Mouse (Mus musculus): ENCODE data around the gene Foxr2. TPM values are rescaled to one million over a fixed set of nuclear protein-coding genes. Genes with fewer than 3 reads are reported as not detected.

Gene Foxr2
- polyA plus RNA-seq (2015; fragmentation: Nextera tagmentation; extraction: Ambion mirVana) = not detected in 2 replicates

DNA sequence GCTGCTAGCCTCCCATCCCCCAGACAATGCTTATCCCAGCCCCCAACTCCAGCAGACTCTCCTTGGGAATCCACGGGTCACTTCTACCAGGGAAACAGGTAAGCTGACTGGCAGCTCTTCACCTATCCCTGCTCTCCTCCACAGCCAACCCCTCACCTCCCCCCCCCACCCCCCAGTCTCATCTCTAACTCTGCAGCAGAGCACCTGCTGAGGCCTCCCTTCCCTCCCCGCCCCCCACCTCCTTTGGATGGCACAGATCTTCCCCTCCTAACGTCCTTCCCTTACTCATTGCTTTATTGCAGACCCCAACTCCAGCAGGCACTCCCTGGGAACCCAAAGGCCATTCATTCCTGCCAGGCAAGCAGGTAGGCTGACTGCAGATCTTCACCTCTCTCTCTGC is at the start of gene Foxr2:
Gene Foxr2 (plus strand): TSS at position 301 of the 400 bp plus-strand sequence.
- H3K9ac ChIP-seq (ENCODE audit: low read length) = no peak within 1 kb of the TSS

DNA sequence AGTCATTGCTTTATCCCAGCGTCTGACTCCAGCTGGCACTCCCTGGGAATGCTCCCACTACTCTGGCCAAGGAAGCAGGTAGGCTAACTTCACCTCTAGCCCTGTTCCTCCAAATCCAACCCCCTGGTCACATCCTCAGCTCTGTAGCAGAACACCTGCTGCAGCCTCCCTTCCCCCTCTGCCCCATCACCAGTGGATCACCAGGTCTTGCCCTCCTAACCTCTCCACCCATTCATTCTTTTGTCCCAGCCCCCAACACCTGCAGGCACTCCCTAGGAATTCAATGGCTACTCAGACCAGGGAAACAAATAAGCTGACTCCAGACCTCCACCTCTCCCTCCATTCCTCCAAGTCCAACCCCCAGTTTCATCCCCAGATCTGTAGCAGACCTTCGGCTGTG is 427 bp downstream of the Foxr2 start:
- H3K27me3 ChIP-seq (ENCODE audit: control insufficient read depth, insufficient read depth, low read length) = no peaks in the 10 kb centered on the region
- H3K36me3 ChIP-seq (ENCODE audit: control insufficient read depth, insufficient read depth) = no peaks in the 10 kb centered on the region
- WGBS = 33% methylated on average over 2 of the region's 2 CpGs
- no peak overlapping the region for H3K27ac ChIP-seq (ENCODE audit: low read length)
- H3K9ac ChIP-seq (ENCODE audit: low read length) = no peak overlapping the region
- H3K4me1 ChIP-seq (ENCODE audit: control insufficient read depth, insufficient read depth, low read length) = no peaks in the 10 kb centered on the region
- no peak overlapping the region for H3K4me2 ChIP-seq (ENCODE audit: low read depth, low read length)
- H3K9me3 ChIP-seq (replicated peaks; ENCODE audit: control insufficient read depth, low read length) = no peaks in the 10 kb centered on the region
- H3K4me3 ChIP-seq (ENCODE audit: low read length) = no peak overlapping the region
- no peak for ATAC-seq (replicated peaks; ENCODE audit: extremely low read depth, insufficient read depth, low FRiP score)

More for the DNA sequence above, at the start of gene Foxr2:
- no peak within 1 kb of the TSS for H3K4me3 ChIP-seq (ENCODE audit: low read length)
- H3K9me3 ChIP-seq (replicated peaks; ENCODE audit: control insufficient read depth, low read length) = no peaks in the 10 kb centered on the region
- no peaks in the 10 kb centered on the region for H3K4me1 ChIP-seq (ENCODE audit: control insufficient read depth, insufficient read depth, low read length)
- no peak for ATAC-seq (replicated peaks; ENCODE audit: extremely low read depth, insufficient read depth, low FRiP score)
- no peaks in the 10 kb centered on the region for H3K36me3 ChIP-seq (ENCODE audit: control insufficient read depth, insufficient read depth)
- H3K27me3 ChIP-seq (ENCODE audit: control insufficient read depth, insufficient read depth, low read length) = no peaks in the 10 kb centered on the region
- no peak within 1 kb of the TSS for H3K4me2 ChIP-seq (ENCODE audit: low read depth, low read length)
- 16% methylated on average over 3 of the region's 3 CpGs for WGBS
- H3K27ac ChIP-seq (ENCODE audit: low read length) = no peak within 1 kb of the TSS

DNA sequence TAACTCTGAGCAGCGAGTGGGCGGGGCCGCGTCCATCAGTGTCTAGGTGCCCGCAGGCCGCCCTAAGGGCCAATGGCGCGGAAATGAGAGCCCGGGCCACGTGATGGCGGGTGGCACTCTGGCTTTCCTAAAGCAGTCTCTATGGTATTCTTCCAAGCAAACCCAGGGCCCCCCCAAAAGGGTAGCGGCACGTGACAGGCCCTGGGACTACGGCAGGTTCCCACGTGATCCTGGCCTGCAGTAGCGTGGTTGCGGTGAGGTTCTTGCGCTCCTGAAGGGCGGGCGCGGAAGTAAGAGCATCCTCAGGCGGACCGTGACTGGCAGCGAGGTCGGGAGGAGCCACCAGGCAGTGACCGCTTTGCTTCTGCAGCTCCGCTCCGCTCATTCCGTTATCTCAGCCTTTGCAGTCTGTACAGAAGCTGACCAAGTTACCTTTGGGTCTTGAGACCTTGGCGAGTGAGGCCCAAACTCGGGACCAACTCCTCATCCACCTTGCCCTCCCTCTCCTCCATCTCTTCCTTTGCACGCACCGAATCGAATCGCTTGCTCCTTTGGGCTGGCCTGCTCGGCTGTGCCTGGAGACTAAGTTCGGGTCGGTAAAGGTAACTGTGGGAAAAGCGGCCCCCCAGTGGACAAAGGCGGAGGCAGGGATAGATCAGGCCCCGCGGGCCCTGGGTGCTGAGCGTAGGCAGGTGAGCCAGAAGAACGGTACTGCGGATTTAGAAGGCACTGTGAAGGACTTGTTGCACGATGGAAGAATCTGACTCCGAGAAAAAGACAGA is 21.3 kb downstream of the Foxr2 start, which contains the start of gene Rragb:
Gene Rragb (plus strand): TSS at position 248 of the 782 bp plus-strand sequence.
- peak within 1 kb of the TSS; percentile 59 for H3K4me3 ChIP-seq (ENCODE audit: low read length)
- peak within 1 kb of the TSS; percentile 72 for H3K4me2 ChIP-seq (ENCODE audit: low read depth, low read length)
- no peaks in the 10 kb centered on the region for H3K27me3 ChIP-seq (ENCODE audit: control insufficient read depth, insufficient read depth, low read length)
- H3K4me1 ChIP-seq (ENCODE audit: control insufficient read depth, insufficient read depth, low read length) = no peaks in the 10 kb centered on the region
- ATAC-seq (replicated peaks; ENCODE audit: extremely low read depth, insufficient read depth, low FRiP score) = peak; percentile 92
- no peaks in the 10 kb centered on the region for H3K36me3 ChIP-seq (ENCODE audit: control insufficient read depth, insufficient read depth)
- H3K9me3 ChIP-seq (replicated peaks; ENCODE audit: control insufficient read depth, low read length) = no peaks in the 10 kb centered on the region
- WGBS = 9% methylated on average over 47 of the region's 47 CpGs
- H3K27ac ChIP-seq (ENCODE audit: low read length) = no peak within 1 kb of the TSS; the same call in 1 of the 2 replicates
- H3K9ac ChIP-seq (ENCODE audit: low read length) = peak within 1 kb of the TSS; percentile 55

DNA sequence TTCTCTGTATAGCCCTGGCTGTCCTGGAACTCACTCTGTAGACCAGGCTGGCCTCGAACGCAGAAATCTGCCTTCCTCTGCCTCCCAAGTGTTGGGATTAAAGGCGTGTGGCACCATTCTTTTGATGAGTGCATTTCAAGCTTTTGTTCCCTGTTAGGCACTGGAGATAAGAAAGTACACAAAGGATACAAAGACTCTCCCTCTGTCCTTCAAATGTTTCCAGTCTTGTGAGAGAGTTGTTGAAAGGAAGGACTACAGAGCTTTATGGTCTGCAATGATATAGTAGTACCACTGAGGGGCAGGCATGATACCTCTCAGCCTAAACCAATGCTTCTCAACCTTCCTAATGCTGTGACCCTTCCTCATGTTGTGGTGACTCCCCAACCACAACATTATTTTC is 24.1 kb downstream of the Foxr2 start:
- 61% methylated on average over 3 of the region's 3 CpGs for WGBS
- Histone ChIP-seq H3K9me3 (replicated peaks; ENCODE audit: control insufficient read depth, low read length) (no peaks in the 10 kb centered on the region), H3K4me2 (ENCODE audit: low read depth, low read length) (no peak overlapping the region), H3K9ac (ENCODE audit: low read length) (no peak overlapping the region), H3K4me3 (ENCODE audit: low read length) (no peak overlapping the region), H3K27ac (ENCODE audit: low read length) (no peak overlapping the region), H3K27me3 (ENCODE audit: control insufficient read depth, insufficient read depth, low read length) (no peaks in the 10 kb centered on the region), H3K36me3 (ENCODE audit: control insufficient read depth, insufficient read depth) (no peaks in the 10 kb centered on the region), H3K4me1 (ENCODE audit: control insufficient read depth, insufficient read depth, low read length) (no peaks in the 10 kb centered on the region)
- ATAC-seq (replicated peaks; ENCODE audit: extremely low read depth, insufficient read depth, low FRiP score) = no peak

DNA sequence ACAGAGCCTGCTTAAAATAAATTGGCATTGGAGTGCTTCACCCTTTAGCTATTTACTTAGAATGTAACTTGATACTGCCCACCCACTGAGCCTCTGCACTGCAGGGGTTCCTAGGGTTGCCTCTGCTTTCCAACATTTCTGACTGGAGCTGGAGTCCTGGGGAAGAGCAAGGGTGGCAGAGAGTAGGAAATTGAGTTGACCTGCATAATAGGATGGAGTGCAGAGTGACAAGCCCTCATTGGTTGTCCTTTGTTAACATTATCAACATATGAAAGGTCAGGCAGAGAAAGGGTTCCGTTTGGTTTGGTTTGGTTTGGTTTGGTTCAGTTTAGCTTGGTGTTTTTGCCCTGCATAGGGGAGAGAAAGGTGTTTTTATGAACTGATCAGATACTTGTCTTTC is 33.2 kb downstream of the Foxr2 start:
- Histone ChIP-seq H3K9ac (ENCODE audit: low read length) (no peak overlapping the region), H3K27ac (ENCODE audit: low read length) (no peak overlapping the region), H3K36me3 (ENCODE audit: control insufficient read depth, insufficient read depth) (no peaks in the 10 kb centered on the region), H3K9me3 (replicated peaks; ENCODE audit: control insufficient read depth, low read length) (no peaks in the 10 kb centered on the region), H3K4me2 (ENCODE audit: low read depth, low read length) (no peak overlapping the region), H3K4me1 (ENCODE audit: control insufficient read depth, insufficient read depth, low read length) (no peaks in the 10 kb centered on the region), H3K27me3 (ENCODE audit: control insufficient read depth, insufficient read depth, low read length) (no peaks in the 10 kb centered on the region), H3K4me3 (ENCODE audit: low read length) (no peak overlapping the region)
- 32% methylated on average over 1 of the region's 1 CpGs for WGBS
- no peak for ATAC-seq (replicated peaks; ENCODE audit: extremely low read depth, insufficient read depth, low FRiP score)

DNA sequence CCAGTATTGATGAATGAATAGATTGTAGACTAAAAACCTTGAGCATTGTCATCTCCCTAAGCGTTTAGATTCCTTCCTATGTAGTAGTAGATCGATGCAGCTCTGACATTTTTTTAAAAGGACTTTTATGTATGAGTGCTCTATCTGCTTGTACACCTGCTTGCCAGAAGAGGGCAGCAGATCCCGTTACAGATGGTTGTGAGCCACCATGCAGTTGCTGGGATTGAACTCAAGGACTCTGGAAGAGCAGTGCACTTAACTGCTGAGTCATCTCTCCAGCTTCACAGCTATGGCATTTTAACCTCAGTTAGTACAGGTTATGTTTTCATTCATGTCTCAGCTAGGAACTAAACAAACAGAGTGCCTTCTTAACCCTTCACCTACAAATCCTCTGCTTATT is 36.7 kb downstream of the Foxr2 start:
- Histone ChIP-seq H3K9me3 (replicated peaks; ENCODE audit: control insufficient read depth, low read length) (no peaks in the 10 kb centered on the region), H3K4me3 (ENCODE audit: low read length) (no peak overlapping the region), H3K27me3 (ENCODE audit: control insufficient read depth, insufficient read depth, low read length) (no peaks in the 10 kb centered on the region), H3K9ac (ENCODE audit: low read length) (no peak overlapping the region), H3K36me3 (ENCODE audit: control insufficient read depth, insufficient read depth) (no peaks in the 10 kb centered on the region), H3K27ac (ENCODE audit: low read length) (no peak overlapping the region), H3K4me2 (ENCODE audit: low read depth, low read length) (no peak overlapping the region), H3K4me1 (ENCODE audit: control insufficient read depth, insufficient read depth, low read length) (no peaks in the 10 kb centered on the region)
- no peak for ATAC-seq (replicated peaks; ENCODE audit: extremely low read depth, insufficient read depth, low FRiP score)
- WGBS = 50% methylated on average over 3 of the region's 3 CpGs

DNA sequence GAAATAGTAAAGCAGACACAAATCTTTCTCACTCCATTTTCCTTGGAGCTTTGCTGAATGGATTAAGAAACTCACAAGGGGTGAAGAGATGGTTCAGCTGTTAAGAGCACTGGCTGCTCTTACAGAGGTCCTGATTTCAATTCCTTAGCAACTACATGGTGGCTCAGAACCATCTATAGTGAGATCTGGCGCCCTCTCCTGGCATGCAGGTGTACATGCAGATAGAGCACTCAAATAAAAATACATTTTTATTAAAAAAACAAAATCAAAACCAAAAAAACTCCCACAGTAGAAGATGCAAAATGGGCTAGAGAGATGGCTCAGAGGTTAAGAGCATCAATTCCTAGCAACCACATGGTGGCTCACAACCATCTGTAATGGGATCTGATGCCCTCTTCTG is 56.2 kb downstream of the Foxr2 start:
- H3K27ac ChIP-seq (ENCODE audit: low read length) = no peak overlapping the region

DNA sequence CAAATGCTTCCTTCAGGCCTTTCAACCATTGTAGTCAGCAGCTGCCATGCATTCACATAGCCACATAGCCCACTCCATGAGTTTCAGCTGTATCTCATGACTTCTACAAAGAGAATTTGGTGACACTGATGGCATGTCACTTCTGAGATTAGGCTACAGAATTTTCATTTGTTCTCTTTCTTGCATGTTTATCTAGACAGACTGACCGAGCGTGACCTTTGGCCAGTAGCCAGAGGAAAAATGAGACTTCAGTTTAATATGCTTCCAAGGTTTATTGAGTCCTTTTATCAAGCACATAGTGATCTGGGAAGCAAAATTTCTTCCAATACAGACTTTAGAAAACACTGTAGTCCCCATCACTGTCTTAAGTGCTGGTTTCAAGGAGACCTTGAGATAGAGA is 63.6 kb downstream of the Foxr2 start:
- no peak overlapping the region for H3K4me2 ChIP-seq (ENCODE audit: low read depth, low read length)
- H3K9ac ChIP-seq (ENCODE audit: low read length) = no peak overlapping the region
- no peaks in the 10 kb centered on the region for H3K4me1 ChIP-seq (ENCODE audit: control insufficient read depth, insufficient read depth, low read length)
- ATAC-seq (replicated peaks; ENCODE audit: extremely low read depth, insufficient read depth, low FRiP score) = no peak
- H3K27me3 ChIP-seq (ENCODE audit: control insufficient read depth, insufficient read depth, low read length) = no peaks in the 10 kb centered on the region
- H3K27ac ChIP-seq (ENCODE audit: low read length) = no peak overlapping the region
- no peak overlapping the region for H3K4me3 ChIP-seq (ENCODE audit: low read length)
- no peaks in the 10 kb centered on the region for H3K36me3 ChIP-seq (ENCODE audit: control insufficient read depth, insufficient read depth)
- 46% methylated on average over 2 of the region's 2 CpGs for WGBS
- H3K9me3 ChIP-seq (replicated peaks; ENCODE audit: control insufficient read depth, low read length) = no peaks in the 10 kb centered on the region

More for the DNA sequence above, 56.2 kb downstream of the Foxr2 start:
- no peak overlapping the region for H3K4me3 ChIP-seq (ENCODE audit: low read length)
- no peak overlapping the region for H3K4me2 ChIP-seq (ENCODE audit: low read depth, low read length)
- no peaks in the 10 kb centered on the region for H3K36me3 ChIP-seq (ENCODE audit: control insufficient read depth, insufficient read depth)
- no peak overlapping the region for H3K9ac ChIP-seq (ENCODE audit: low read length)
- no peaks in the 10 kb centered on the region for H3K9me3 ChIP-seq (replicated peaks; ENCODE audit: control insufficient read depth, low read length)
- no peak for ATAC-seq (replicated peaks; ENCODE audit: extremely low read depth, insufficient read depth, low FRiP score)
- H3K4me1 ChIP-seq (ENCODE audit: control insufficient read depth, insufficient read depth, low read length) = no peaks in the 10 kb centered on the region
- H3K27me3 ChIP-seq (ENCODE audit: control insufficient read depth, insufficient read depth, low read length) = no peaks in the 10 kb centered on the region
- WGBS = 11% methylated on average over 1 of the region's 1 CpGs

Measured in heart, embryonic 16.5 days (tissue).